Mouse (Mus musculus): ENCODE results near the gene Trappc12.

- TF ChIP-seq CTCF (IDR thresholded peaks at IDR 0.05; ENCODE audit: extremely low read depth, insufficient read depth, insufficient read length, insufficient replicate concordance) (no peak), POLR2A (IDR thresholded peaks at IDR 0.05; ENCODE audit: low read depth, low read length) (no peak)
Observed at GRCm38 (mm10) chr12:28717066-28717465, 33.2 kb downstream of the Trappc12 start.
